Mouse (Mus musculus) hindbrain, embryonic 11.5 days (tissue): Measurements from ENCODE around the gene Nmnat2. TPM values are rescaled to one million over a fixed set of nuclear protein-coding genes. Genes with fewer than 3 reads are reported as not detected.

Source experiments
- ATAC-seq: fragments of 200-750 bp; cut with Nextera tagmentation; 2 replicates; pipeline ENCODE4 v1.8.0; 2017; ENCODE audit warnings: mild to moderate bottlenecking, moderate TSS enrichment, moderate library complexity; ENCODE audit not compliant: low FRiP score
- DNase-seq: peaks from one replicate; pipeline ENCODE4 v3.0.0-alpha.2; 2015; ENCODE audit warnings: low spot score
- H3K27ac ChIP-seq: fragments of 300-500 bp; sonication (generic); 2 replicates; pipeline ENCODE4 v1.5.1; 2014; ENCODE audit warnings: mild to moderate bottlenecking, low read depth, low read length
- H3K27me3 ChIP-seq: fragments of 300-500 bp; sonication (generic); 2 replicates; pipeline ENCODE4 v1.6.1; 2014; ENCODE audit warnings: mild to moderate bottlenecking, low read length, moderate library complexity, mixed read lengths; ENCODE audit not compliant: control insufficient read depth, insufficient read depth
- H3K36me3 ChIP-seq: fragments of 300-500 bp; sonication (generic); 2 replicates; pipeline ENCODE4 v1.6.1; 2014; ENCODE audit warnings: mild to moderate bottlenecking, low read length, moderate library complexity, mixed read lengths; ENCODE audit not compliant: control insufficient read depth, insufficient read depth
- H3K4me1 ChIP-seq: fragments of 300-500 bp; sonication (generic); replicated peaks from 2 replicates; pipeline ENCODE4 v1.6.1; 2014; ENCODE audit warnings: low read length, mixed read lengths; ENCODE audit not compliant: control insufficient read depth, insufficient read depth
- H3K4me2 ChIP-seq: fragments of 300-500 bp; sonication (generic); replicated peaks from 2 replicates; pipeline ENCODE4 v1.6.1; 2014; ENCODE audit warnings: mild to moderate bottlenecking, low read depth, low read length
- H3K4me3 ChIP-seq: fragments of 300-500 bp; sonication (generic); 2 replicates; pipeline ENCODE4 v1.5.1; 2014; ENCODE audit warnings: low read depth, low read length
- H3K9ac ChIP-seq: fragments of 300-500 bp; sonication (generic); 2 replicates; pipeline ENCODE4 v1.6.1; 2014; ENCODE audit warnings: low read depth, low read length
- H3K9me3 ChIP-seq: fragments of 300-500 bp; sonication (generic); 2 replicates; pipeline ENCODE4 v1.6.1; 2016; ENCODE audit warnings: low read length; ENCODE audit not compliant: control insufficient read depth
- WGBS: fragments of 180-500 bp; shearing (Covaris S2); extraction: QIAGEN DNeasy Blood & Tissue Kit; methylation state at CpG from one replicate; pipeline ENCODE4 v1.1.7; 2014; 5-methylcytosine and 5-hydroxymethylcytosine counted together
- polyA plus RNA-seq: library from polyadenylated mRNA; unstranded; fragments of >200 nt; fragmentation: Nextera tagmentation; extraction: Ambion mirVana; gene quantifications from 2 replicates; pipeline ENCODE4 v1.2.1, GENCODE M21; 2014

Gene Nmnat2
- polyA plus RNA-seq: 28.9 and 36.7 TPM in 2 replicates

- Histone ChIP-seq H3K27ac (peak within 1 kb of the TSS; percentile 56), H3K4me3 (peak within 1 kb of the TSS; percentile 67), H3K9ac (peak within 1 kb of the TSS; percentile 65), H3K9me3 (no peaks in the 10 kb centered on the region), H3K4me1 (no peaks in the 10 kb centered on the region), H3K36me3 (no peaks in the 10 kb centered on the region), H3K4me2 (peak within 1 kb of the TSS; percentile 92), H3K27me3 (peaks cover 23% of the 10 kb centered on the region)
- under 1% methylated on average over 42 of the region's 42 CpGs for WGBS
- peak; percentile 77 for ATAC-seq
- peak; percentile 77 for DNase-seq
These were observed at the start of gene Nmnat2 for GRCm38 (mm10) chr1:152954821-152955523. Nmnat2 (plus strand) TSS chr1:152954993.

- Histone ChIP-seq H3K4me2 (no peak overlapping the region), H3K9me3 (no peaks in the 10 kb centered on the region), H3K9ac (no peak overlapping the region), H3K27ac (no peak overlapping the region), H3K4me3 (no peak overlapping the region), H3K36me3 (no peaks in the 10 kb centered on the region), H3K4me1 (no peaks in the 10 kb centered on the region), H3K27me3 (no peaks in the 10 kb centered on the region)
- 86% methylated on average over 6 of the region's 6 CpGs for whole genome bisulfite sequencing
- ATAC-seq (no peak), DNase-seq (no peak)
These were observed 41.0 kb upstream of the Nmnat2 start for GRCm38 (mm10) chr1:152913483-152914460.

- no peak overlapping the region for H3K9ac ChIP-seq
- WGBS: 38% methylated on average over 5 of the region's 5 CpGs
- ATAC-seq (no peak), DNase-seq (no peak)
- H3K4me2 ChIP-seq: no peak overlapping the region
- no peaks in the 10 kb centered on the region for H3K4me1 ChIP-seq
- no peaks in the 10 kb centered on the region for H3K27me3 ChIP-seq
- no peak overlapping the region for H3K27ac ChIP-seq
- H3K36me3 ChIP-seq: no peaks in the 10 kb centered on the region
- no peak overlapping the region for H3K4me3 ChIP-seq
- H3K9me3 ChIP-seq: no peaks in the 10 kb centered on the region
These were observed 39.0 kb upstream of the Nmnat2 start for GRCm38 (mm10) chr1:152915766-152916165.

- Histone ChIP-seq H3K4me1 (no peaks in the 10 kb centered on the region), H3K4me2 (no peak overlapping the region), H3K9ac (no peak overlapping the region), H3K36me3 (no peaks in the 10 kb centered on the region), H3K4me3 (no peak overlapping the region), H3K27ac (no peak overlapping the region), H3K27me3 (no peaks in the 10 kb centered on the region), H3K9me3 (no peaks in the 10 kb centered on the region)
- 89% methylated on average over 5 of the region's 5 CpGs for WGBS
- DNase-seq (no peak), ATAC-seq (no peak)
These were observed 37.9 kb upstream of the Nmnat2 start for GRCm38 (mm10) chr1:152916936-152917335.

GRCm38 (mm10) chr1:152917626-152918025, 37.2 kb upstream of the Nmnat2 start:
- Histone ChIP-seq H3K9ac (no peak overlapping the region), H3K4me3 (no peak overlapping the region), H3K4me2 (no peak overlapping the region), H3K9me3 (no peaks in the 10 kb centered on the region), H3K4me1 (no peaks in the 10 kb centered on the region), H3K27ac (no peak overlapping the region), H3K36me3 (no peaks in the 10 kb centered on the region), H3K27me3 (no peaks in the 10 kb centered on the region)
- no peak for DNase-seq
- ATAC-seq: no peak
- 77% methylated on average over 4 of the region's 4 CpGs for WGBS

- ATAC-seq (no peak), DNase-seq (no peak)
- Histone ChIP-seq H3K27me3 (no peaks in the 10 kb centered on the region), H3K4me3 (no peak overlapping the region), H3K27ac (no peak overlapping the region), H3K4me1 (no peaks in the 10 kb centered on the region), H3K4me2 (no peak overlapping the region), H3K9me3 (no peaks in the 10 kb centered on the region), H3K9ac (no peak overlapping the region), H3K36me3 (no peaks in the 10 kb centered on the region)
- 86% methylated on average over 3 of the region's 3 CpGs for WGBS
These were observed 33.0 kb upstream of the Nmnat2 start for GRCm38 (mm10) chr1:152921786-152922185.

GRCm38 (mm10) chr1:152933962-152934361, 20.8 kb upstream of the Nmnat2 start:
- ATAC-seq (no peak), DNase-seq (no peak)
- Histone ChIP-seq H3K9me3 (no peaks in the 10 kb centered on the region), H3K4me1 (no peaks in the 10 kb centered on the region), H3K36me3 (no peaks in the 10 kb centered on the region), H3K4me2 (no peak overlapping the region), H3K27ac (no peak overlapping the region), H3K9ac (no peak overlapping the region), H3K4me3 (no peak overlapping the region), H3K27me3 (no peaks in the 10 kb centered on the region)
- 55% methylated on average over 11 of the region's 11 CpGs for WGBS

GRCm38 (mm10) chr1:152935476-152935875, 19.3 kb upstream of the Nmnat2 start:
- Histone ChIP-seq H3K27ac (no peak overlapping the region), H3K9me3 (no peaks in the 10 kb centered on the region), H3K27me3 (no peaks in the 10 kb centered on the region), H3K4me1 (no peaks in the 10 kb centered on the region), H3K4me3 (no peak overlapping the region), H3K9ac (no peak overlapping the region), H3K36me3 (no peaks in the 10 kb centered on the region), H3K4me2 (no peak overlapping the region)
- ATAC-seq (no peak), DNase-seq (no peak)
- 61% methylated on average over 6 of the region's 6 CpGs for WGBS
